Mouse (Mus musculus) megakaryocyte, embryonic 14.5 days (primary cell): ENCODE results near the gene Jam2. TPM values are rescaled to one million over a fixed set of nuclear protein-coding genes. Genes with fewer than 3 reads are reported as not detected.

ENCODE experiments used
- H3K27me3 ChIP-seq: replicated peaks from 2 replicates; pipeline ENCODE3; 2012; ENCODE audit warnings: inconsistent platforms
- H3K36me3 ChIP-seq: replicated peaks from 2 replicates; pipeline ENCODE3; 2012; ENCODE audit warnings: low read length, inconsistent platforms, mixed read lengths
- H3K4me1 ChIP-seq: 2 replicates; pipeline ENCODE4 v1.6.1; 2012; ENCODE audit warnings: inconsistent platforms
- H3K4me3 ChIP-seq: replicated peaks from 2 replicates; pipeline ENCODE3; 2012; ENCODE audit warnings: moderate library complexity, mild to moderate bottlenecking, inconsistent platforms
- H3K9me3 ChIP-seq: 2 replicates; pipeline ENCODE4 v1.6.1; 2012; ENCODE audit warnings: inconsistent platforms
- FLI1 ChIP-seq: IDR thresholded peaks from 2 replicates; pipeline ENCODE4 v1.6.1; 2012; ENCODE audit warnings: low read length, inconsistent platforms, mixed read lengths
- GATA1 ChIP-seq: IDR thresholded peaks from 3 replicates; pipeline ENCODE4 v1.6.1; 2012; ENCODE audit warnings: mixed read lengths, low read length, inconsistent platforms, borderline replicate concordance
- polyA plus RNA-seq: library from polyadenylated mRNA; stranded (reverse); fragments of >175 nt; gene quantifications from 2 replicates; pipeline ENCODE4 v1.2.3, GENCODE M21; 2012; ENCODE audit warnings: low replicate concordance; ENCODE audit not compliant: insufficient read depth

Gene Jam2
- polyA plus RNA-seq, 1 experiment: 0.81 TPM

- Histone ChIP-seq H3K9me3 (no peaks in the 10 kb centered on the region), H3K36me3 (no peaks in the 10 kb centered on the region), H3K4me3 (no peak overlapping the region), H3K27me3 (peaks cover 30% of the 10 kb centered on the region), H3K4me1 (peaks cover 30% of the 10 kb centered on the region)
- no peak for TF ChIP-seq GATA1
- TF ChIP-seq FLI1: no peak
Measured at GRCm38 (mm10) chr16:84770891-84771290, 3.0 kb upstream of the Jam2 start.

DNA sequence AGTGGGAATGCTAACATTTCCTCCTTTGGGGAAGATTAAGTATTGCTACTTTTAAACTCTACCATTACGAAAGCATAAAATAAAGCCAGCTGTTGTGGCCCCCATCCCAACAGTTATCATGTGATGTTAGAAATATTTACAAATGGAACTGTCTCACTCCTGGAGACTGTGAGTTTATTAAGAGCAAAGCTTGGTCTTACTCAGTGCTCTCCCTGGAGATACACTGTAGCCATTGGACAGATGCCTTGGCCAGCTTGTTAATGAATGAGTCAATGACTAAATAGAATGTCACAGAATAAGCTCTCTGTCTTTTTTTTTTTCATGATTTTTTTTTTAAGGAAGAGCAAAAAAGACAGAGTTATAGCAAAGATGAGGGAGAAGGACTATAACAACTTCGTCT is 2.5 kb upstream of the Jam2 start:
- no peak for TF ChIP-seq GATA1
- no peak for TF ChIP-seq FLI1

DNA sequence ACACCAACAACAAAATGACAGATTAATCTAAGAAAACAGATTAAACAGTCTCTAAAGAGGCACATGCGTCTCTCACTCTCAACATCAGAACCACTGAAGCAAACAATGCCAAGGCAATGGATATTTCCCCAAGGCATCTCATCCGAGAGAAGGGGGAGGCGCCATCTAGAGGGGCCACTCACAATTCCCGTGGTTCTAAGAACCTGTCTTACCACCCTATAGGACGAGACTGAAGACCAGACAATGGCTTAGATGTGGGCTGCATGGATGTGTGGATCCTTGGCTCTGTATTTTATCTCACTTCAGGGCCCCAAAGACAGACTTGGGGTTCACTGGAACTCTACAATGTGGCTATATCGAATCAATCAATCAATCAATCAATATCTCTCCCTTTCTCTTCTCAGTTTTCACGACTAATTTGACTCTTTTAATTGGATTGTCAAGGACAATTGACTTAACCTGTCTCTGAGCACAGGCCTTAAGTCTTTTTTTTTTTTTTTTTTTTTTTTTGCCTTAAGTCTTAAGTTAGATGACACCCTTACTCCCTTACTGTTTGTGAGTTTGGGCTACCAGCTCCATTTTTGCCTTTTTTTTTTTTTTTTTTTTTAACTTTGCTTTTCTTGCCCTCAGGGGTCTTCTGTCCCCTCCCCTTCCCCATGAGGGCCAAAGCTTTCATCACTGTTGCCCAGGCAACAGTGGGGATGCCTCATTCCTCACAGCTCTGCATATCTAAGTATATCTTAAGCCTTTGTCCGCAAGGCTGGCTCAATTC is 1.2 kb upstream of the Jam2 start:
- H3K4me3 ChIP-seq: no peak overlapping the region
- no peaks in the 10 kb centered on the region for H3K9me3 ChIP-seq
- H3K27me3 ChIP-seq: peaks cover 25% of the 10 kb centered on the region
- no peaks in the 10 kb centered on the region for H3K36me3 ChIP-seq
- H3K4me1 ChIP-seq: peaks cover 37% of the 10 kb centered on the region
- TF ChIP-seq GATA1: no peak
- TF ChIP-seq FLI1: no peak

More for the DNA sequence above, 2.5 kb upstream of the Jam2 start:
- Histone ChIP-seq H3K27me3 (peaks cover 30% of the 10 kb centered on the region), H3K4me3 (no peak overlapping the region), H3K36me3 (no peaks in the 10 kb centered on the region), H3K4me1 (peaks cover 34% of the 10 kb centered on the region), H3K9me3 (no peaks in the 10 kb centered on the region)

GRCm38 (mm10) chr16:84773268-84773861 is 558 bp upstream of the Jam2 start:
- no peak for TF ChIP-seq GATA1
- TF ChIP-seq FLI1: no peak
- H3K4me3 ChIP-seq: peak overlapping the region; percentile 95
- H3K9me3 ChIP-seq: no peaks in the 10 kb centered on the region
- H3K27me3 ChIP-seq: peaks cover 25% of the 10 kb centered on the region
- no peaks in the 10 kb centered on the region for H3K36me3 ChIP-seq
- H3K4me1 ChIP-seq: peaks cover 37% of the 10 kb centered on the region

DNA sequence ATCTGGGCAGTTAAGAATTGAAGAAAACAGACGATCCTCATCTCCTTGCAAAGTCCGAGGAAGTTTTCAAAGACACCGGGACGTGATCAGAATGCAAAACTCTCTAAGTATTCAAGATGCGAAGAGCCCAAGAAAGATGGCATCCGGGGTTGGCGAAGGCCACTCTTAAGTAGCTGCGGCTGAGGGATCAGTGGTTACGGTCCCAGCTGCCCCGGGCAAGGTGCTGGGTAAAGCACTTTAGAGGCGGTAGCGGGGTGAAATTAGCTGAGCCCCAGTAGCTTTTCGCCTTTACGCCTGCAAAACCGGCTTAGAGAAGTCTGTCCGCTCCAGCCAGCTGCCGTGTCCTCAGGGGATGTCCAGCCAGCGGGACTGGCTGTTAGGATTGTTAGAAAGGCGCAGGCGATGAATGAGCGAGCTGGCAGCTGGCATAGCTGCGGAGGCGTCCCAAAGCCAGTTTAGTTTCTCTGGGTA is 873 bp downstream of the Jam2 start:
- Histone ChIP-seq H3K4me3 (peak overlapping the region; percentile 95), H3K4me1 (peaks cover 47% of the 10 kb centered on the region), H3K27me3 (peaks cover 25% of the 10 kb centered on the region), H3K9me3 (peaks cover 6% of the 10 kb centered on the region), H3K36me3 (peaks cover 2% of the 10 kb centered on the region)
- TF ChIP-seq GATA1 (no peak), FLI1 (no peak)

- Histone ChIP-seq H3K9me3 (peaks cover 8% of the 10 kb centered on the region), H3K4me3 (peak overlapping the region; percentile 95), H3K27me3 (peaks cover 25% of the 10 kb centered on the region), H3K4me1 (peaks cover 49% of the 10 kb centered on the region), H3K36me3 (peaks cover 4% of the 10 kb centered on the region)
- no peak for TF ChIP-seq GATA1
- TF ChIP-seq FLI1: no peak
Measured at GRCm38 (mm10) chr16:84775356-84775755, 1.4 kb downstream of the Jam2 start.

DNA sequence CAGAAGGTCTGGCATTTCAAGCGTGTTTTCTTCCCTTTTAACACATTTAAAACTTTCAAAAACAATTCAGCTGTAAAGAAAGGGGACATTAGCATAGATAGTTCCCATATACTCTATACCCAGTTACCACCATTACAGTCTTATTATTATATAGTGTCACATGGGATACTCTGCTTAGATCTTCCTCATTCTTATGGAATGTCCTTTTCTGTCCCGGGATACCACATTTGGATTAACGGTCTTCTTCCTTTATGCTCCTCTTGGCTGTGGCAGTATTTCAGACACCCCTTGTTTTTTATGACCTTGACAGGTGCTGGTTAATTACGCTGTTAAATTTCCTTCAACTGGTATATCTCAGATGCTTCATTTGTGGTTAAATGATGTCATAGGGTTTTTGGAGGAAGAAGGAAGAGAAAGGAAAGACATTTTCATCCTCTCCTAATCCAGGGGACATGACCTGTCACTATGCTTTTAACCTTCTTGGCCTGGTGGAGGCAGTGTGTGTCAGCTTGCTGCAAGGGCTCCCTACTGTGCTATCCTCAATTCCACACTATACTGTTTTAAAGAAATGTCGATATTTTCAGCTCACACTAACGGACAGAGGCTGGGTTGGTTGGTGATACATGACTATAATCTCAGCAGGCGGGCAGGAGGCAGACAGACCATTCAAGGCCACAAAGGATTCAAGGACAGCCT is 2.3 kb downstream of the Jam2 start:
- Histone ChIP-seq H3K9me3 (peaks cover 8% of the 10 kb centered on the region), H3K27me3 (peaks cover 22% of the 10 kb centered on the region), H3K36me3 (peaks cover 4% of the 10 kb centered on the region), H3K4me3 (peak overlapping the region; percentile 44), H3K4me1 (peaks cover 45% of the 10 kb centered on the region)
- TF ChIP-seq FLI1 (no peak), GATA1 (no peak)

DNA sequence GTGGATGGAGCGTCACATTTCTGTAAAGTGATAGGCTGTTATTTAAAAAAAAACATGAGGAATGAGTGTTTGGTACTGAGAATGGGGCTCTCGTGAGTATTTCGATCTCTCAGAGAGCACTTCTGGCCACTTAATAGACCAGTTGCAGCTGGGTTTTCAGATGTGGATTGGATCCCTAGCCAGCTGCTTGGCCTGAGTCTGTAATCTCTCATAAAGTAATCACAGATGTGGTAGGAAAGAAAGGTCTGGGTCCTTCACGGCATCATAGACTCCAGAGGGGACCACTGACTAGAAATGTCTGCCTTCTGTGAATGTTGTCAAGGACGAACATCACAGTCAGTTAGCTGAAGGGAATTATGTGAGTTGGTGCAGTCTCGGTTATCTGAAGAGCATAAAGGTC is 4.5 kb downstream of the Jam2 start:
- peaks cover 4% of the 10 kb centered on the region for H3K36me3 ChIP-seq
- peaks cover 16% of the 10 kb centered on the region for H3K27me3 ChIP-seq
- H3K4me3 ChIP-seq: no peak overlapping the region
- peaks cover 52% of the 10 kb centered on the region for H3K4me1 ChIP-seq
- TF ChIP-seq FLI1 (no peak), GATA1 (no peak)
- H3K9me3 ChIP-seq: peaks cover 8% of the 10 kb centered on the region

DNA sequence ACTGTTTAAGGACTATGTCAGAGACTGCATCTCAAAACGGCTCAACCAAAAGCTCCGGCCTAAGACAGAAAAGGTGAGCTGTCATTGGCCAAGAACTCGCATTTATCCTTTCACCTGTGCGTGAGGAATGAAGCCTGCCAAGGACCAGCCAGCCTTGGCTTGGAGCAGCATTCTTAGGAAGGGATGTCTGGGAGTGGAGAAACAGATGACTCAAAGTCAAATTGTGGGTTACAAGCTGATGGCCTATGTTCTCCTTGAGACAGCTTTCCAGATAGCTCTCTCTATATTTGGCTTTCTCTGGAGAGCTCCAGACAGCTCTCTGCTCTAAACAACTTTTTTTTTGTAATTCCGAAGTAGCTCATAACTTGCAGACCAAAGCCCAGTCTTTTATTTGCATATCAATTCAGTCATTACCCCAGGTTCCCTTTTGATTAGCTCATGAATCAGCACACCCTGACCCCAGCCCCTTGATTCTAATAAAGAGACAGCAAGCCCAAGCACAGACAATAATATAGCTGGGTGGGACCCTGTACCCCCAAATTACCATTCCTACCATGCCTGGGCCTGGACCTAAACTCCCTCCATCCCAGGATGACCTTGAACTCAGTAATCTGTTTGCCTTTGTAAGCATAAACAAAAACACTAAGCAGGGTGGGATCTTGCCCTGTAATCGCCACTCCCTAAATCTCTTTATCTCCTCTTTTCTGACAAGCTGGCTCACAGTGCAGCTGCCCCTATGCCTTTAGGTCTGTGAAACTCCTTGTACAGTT is 5.1 kb downstream of the Jam2 start:
- peaks cover 8% of the 10 kb centered on the region for H3K9me3 ChIP-seq
- H3K4me3 ChIP-seq: no peak overlapping the region
- no peak for TF ChIP-seq FLI1
- TF ChIP-seq GATA1: no peak
- H3K4me1 ChIP-seq: peaks cover 52% of the 10 kb centered on the region
- H3K27me3 ChIP-seq: peaks cover 11% of the 10 kb centered on the region
- H3K36me3 ChIP-seq: peaks cover 4% of the 10 kb centered on the region
